Mouse (Mus musculus): ENCODE measurements around the gene Dnah6.

Gene Dnah6

DNA sequence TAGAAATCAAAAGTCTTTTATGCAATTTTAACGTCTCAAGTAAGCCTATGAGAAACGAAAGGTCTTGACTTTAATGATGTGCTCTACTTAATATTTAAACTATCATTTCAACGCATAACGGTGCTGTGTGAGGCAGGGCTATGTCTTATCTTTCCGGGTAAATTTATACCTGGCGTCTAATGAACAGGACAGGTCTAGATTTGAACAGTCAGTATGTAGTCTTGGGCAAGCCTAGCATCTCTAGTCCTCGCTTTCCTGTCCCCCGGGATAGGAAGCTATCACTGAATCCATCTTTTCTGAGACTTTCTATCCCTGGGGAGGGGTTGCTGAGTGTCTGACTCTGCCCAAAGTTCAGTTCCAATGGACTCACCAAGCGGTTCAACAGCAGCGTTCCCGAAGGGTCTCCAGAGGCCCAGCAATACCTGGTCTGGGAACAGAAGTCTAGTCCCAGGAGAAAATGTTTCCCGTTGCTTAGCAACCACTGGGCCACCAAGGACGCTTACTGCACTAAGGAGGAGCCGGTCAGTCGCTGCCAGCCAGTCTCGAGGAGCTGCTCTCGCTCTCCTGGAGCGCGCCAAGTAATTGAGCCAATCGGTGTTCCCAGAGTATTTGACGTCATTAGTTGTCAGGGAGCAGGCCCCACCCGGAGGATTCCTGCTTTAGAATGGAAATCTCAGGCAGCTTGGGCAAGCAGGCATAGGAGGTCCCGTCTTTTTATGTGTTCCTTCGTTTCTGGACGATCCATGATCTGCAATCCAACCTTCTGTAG, at the start of gene Dnah6:
Gene Dnah6 (minus strand): TSS at position 463 of the 769 bp plus-strand sequence.
- DNase-seq (ENCODE audit: low read depth, low spot score) = peak; percentile 94

DNA sequence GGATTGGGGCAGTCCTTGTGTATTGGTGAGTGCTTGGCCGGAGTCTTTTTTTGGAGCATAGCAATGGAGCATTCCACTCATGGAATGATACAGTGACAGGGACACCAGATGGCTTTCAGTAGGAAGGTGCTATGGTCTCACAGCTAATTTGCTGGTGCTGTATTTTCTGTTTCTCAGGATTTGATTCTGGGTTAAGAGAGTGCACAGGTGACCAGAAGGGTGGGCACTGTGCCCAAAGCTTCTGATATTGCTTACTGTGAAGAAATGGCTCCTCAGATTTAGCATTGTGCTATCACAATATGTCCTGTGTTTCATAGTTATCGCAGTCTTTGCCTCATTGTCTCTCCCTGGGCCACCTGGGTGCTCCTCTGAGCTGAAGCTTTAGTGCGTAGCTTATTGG, 47.9 kb upstream of the Dnah6 start:
- DNase-seq (ENCODE audit: low read depth, low spot score) = no peak

DNA sequence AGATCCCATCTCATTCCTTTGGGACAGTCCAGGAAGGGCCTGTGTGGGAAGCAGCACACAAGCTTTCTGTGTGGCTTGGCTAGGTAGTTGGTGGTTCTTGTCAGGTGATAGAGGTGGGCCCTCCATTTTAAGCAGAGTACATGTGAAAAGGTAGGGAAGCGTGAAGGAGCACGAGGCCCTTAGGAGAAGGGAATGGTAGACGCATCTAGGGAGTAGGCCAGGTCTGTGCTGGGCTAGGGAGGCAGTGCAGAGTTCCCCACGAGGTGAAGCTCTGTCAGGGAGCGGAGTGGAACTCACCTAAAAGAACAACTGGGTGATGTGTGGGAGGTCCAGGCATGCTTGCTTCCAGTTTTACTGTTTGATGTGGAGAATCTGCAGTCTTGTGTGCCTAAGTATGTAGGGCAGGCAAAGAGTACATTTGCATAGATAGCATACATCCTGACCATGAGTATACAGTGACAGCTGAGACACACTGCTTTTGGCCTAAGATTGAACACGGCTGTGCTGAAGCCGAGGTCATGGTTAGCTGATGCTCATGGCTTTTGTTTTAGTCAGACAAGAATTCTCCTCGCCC, 46.4 kb upstream of the Dnah6 start:
- DNase-seq (ENCODE audit: low read depth, low spot score) = no peak

DNA sequence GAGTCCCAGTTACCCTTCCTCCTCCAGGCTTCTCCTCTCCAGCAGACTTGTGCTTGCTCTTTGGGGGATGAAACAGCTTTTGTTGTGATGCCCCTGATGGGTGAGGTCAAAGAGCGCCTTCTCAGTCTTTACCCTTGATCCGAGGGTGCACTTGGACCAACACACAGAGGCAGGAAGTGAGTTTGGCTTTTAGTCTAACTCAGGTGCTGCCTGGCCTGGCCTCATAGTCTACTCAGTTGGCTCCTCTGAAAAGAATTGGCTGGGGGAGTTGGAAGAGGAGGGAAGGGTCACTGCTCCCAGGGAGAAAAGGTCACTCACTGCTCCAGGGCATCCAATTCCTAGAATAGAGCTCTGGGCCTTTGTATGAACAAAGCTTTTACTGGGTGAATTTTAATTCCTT, 43.4 kb upstream of the Dnah6 start:
- no peak for DNase-seq (ENCODE audit: low read depth, low spot score)

DNA sequence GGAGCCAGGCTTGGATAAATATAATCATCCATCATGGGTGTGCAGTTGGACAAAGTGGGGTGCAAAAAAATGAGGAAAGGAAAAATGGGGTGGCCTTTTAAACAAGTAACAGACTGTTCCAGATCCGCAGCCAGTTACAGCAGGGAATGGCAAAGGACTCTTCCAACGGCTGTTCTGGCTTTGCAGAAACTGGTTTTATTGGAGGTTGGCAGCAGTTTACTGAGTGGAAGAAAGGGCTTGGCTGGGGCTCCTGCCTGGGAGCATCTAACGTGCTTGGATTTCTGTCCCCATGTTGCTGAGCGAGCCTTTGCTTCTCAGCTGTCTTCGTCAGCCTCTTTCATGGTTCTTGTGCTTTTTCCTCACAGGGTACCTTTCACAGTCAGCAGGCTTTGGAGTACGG, 38.7 kb upstream of the Dnah6 start:
- DNase-seq (ENCODE audit: low read depth, low spot score) = no peak

DNA sequence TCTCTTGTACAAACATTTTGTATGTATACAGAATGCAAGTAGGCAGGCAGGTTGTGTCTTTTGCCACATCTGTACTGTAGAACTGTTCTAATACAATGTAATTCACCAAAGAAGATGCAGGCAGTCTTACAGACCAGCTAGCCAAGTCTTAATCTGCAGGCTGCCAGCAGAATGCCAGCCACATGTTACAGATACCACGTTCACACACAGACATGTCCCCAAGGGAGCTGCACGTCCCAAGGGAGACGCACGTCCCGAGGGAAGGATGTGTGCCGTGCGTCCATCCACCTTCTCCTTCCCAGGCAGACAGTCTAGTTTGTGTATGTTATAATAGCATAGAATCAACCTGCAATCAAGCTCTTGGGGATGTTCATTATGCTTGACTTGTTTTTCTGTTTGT, 35.6 kb upstream of the Dnah6 start:
- no peak for DNase-seq (ENCODE audit: low read depth, low spot score)

DNA sequence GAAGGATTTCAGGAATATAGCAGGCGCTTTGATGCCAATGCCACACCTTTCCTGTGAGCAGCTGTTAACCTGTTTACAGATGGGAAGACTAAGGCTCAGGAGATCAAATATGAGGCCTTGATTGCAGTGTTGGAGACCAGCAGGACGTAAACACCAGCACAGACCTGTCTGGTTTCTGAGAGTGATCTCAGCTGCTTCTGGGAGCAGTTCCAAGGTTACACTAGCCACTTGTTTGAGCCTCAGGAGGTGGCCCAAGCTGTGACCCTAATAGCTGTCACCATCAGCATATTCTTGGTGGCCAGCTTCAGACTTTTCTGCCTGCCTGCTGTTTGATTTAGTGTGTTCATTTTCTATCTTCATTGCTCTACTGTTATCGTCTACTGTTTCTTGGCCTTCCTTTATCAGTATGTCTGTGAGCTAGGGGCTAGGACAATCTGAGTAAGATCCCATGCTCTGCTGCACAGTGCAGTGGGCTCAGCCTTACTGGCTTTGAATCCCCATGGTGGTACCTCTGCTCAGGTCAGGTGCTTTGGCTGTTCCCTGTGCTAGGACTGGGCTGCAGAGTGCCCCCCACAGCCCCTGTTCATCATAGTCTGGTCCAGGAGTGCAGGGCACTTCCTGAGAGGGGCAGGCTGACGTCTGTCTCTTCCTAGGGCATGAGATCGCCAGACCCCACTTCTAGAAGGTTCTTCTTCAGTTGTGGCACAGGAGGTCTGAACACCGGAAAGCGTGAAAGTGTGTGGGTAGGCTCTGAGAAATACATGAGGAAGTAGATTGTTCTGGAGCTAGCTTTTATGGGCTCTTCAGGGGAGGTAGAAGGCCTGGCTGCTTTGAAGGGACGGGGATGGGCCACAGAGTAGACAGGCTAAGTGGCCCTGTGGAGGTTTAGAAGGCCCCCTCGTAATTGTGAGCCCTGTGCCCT, 33.1 kb upstream of the Dnah6 start:
- DNase-seq (ENCODE audit: low read depth, low spot score) = no peak

DNA sequence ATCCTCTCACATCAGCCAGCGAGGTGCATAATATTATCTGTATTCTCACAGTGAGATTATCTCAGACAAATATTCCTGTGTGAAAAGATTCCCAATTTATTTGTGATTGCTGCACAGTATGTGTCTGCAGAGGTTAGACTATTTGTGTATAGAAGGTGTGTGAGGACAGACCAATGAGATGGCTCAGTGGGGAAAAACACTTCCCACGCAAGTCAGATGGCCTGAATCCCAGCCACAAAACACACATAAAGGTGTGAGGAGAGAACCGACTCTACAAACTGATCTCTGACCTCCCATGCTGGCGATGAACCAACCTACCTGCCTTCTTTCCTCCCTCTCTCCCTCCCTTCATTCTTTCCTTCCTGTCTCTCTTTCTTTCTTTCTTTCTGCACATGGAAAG, 32.1 kb upstream of the Dnah6 start:
- no peak for DNase-seq (ENCODE audit: low read depth, low spot score)

DNA sequence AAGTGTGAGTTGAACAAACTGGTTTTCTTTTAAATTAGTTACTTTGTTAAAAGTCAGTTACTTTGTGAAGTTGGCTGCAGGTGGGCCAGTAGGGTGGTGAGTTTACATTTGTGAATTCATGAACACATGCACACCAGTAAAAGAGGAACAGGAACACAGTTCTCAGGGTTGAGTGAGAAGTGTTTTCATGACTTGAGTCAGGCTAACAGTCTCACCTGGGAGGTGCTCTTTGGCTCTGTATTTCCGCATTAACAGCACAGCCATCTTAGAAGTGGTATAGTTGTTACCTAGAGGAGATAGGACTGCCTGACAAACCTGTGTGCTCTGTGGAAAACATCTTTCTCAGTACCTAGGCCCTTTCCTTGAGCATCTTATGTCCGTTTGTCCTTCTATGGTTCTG, 31.6 kb upstream of the Dnah6 start:
- no peak for DNase-seq (ENCODE audit: low read depth, low spot score)

DNA sequence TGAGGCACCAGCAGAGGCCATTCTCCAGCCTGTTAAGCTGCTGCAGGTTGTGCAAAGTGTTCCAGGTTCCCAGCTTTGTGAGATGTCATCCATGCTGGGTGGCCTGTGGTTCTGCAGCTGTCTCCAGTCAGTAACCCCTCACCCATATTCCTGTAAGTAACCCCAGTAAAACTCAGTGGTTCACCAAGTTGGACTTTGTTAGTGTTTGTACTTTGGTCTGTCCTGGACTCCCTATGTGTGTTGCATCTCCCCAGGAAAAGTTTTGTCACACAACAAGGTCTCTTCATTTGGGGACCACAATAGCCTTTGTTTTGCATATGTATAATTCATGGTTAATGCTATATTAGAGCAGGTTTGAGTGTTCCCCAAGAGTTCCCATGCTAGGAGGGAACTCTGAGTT, 30.9 kb upstream of the Dnah6 start:
- no peak for DNase-seq (ENCODE audit: low read depth, low spot score)

DNA sequence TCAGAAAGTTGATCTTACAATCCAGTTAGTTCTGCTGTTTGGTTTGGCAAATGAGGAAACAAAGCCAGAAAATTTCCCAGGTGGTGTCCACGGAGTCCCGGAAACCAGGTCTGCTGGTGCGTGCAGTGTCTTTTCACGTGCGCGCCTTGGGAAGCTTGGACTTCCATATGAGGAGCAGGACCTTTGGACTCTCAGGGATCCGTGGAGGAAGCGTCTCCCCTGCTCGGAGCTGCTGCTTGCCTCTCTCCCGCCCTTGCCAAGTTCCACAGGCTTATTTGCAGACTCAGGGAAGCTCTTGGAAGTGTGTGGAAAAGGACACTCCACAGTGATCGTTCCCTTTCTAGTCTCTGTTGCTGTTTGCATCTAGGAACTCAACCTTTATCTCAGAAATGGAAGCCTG, 29.9 kb upstream of the Dnah6 start:
- DNase-seq (ENCODE audit: low read depth, low spot score) = no peak

DNA sequence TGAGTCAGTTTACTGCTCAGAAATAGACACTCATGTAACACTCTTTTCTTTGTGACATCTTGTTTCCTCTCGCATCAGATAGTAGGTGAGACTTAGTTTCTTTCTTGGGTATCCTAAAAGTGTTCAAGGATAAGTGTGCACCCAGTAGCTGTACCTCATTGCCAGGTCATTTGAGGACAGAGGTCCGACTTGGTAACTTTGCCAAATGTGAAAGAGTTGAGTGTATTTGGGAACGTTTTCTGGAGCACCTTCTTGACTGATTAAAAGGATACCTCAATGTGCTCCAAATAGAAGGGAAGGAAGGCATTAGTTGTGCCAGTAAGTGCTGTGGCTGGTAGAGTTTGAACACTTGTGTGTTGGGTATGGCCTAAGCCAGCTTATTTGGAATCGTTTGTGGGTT, 28.4 kb upstream of the Dnah6 start:
- DNase-seq (ENCODE audit: low read depth, low spot score) = no peak

DNA sequence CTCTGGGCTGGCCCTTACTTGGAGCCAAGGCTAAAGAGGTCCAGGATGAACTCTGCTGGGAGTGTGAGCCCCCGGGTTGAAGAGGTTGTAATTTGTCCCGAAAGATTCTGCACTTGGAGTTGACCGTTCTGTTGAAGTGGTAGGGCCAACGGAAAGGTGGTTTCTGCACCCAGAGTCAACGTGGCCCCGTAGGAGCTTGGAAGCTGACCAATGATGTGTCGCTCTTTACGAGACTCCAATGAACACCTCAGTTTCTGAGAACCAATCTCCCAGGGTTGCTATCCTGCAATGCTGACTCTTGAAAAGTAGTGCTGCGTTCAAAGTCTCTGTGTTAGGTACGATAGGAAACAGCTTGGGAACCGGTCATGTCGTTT, 27.6 kb upstream of the Dnah6 start:
- DNase-seq (ENCODE audit: low read depth, low spot score) = peak; percentile 11

DNA sequence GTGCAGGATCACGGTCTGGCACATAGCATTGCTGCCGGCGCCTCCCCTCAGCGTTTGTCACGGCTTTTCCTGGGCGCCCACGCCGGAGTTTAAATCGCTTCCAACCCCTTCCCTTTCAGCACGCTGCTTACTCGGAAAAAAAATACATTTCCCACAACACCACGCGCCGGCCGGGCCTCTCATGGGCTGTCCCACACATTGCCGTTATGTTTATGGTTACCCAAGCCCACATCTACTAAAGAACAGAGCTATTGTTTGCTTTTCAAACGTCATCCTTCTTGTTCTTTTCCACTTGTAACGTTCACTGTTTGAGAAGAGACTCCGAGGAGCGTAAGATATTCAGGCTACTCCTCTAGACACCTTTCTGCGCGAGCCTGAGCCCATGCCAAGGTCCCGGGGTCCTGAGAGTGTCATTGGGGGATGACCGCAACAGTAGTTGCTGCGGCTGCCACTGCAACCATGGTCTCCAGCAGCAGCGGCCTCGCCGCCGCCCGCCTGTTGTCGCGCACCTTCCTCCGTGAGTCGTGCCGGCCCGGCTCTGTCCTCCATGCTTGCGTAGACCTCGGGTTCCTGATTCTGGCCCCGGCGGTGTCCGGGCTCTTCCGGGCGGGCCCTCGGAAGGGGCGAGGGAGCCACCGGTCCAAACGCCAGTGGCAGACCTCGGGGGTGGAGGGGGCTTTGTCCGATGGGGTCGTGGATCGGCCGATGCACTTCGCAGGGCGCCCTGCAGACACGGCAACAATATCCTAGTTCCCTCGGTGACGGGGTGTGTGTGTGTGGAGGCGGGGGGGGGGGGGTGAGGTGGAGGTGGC, 27.0 kb upstream of the Dnah6 start, which contains the start of gene Suclg1:
Gene Suclg1 (plus strand): TSS at position 146 of the 812 bp plus-strand sequence.
- peak; percentile 87 for DNase-seq (ENCODE audit: low read depth, low spot score)

DNA sequence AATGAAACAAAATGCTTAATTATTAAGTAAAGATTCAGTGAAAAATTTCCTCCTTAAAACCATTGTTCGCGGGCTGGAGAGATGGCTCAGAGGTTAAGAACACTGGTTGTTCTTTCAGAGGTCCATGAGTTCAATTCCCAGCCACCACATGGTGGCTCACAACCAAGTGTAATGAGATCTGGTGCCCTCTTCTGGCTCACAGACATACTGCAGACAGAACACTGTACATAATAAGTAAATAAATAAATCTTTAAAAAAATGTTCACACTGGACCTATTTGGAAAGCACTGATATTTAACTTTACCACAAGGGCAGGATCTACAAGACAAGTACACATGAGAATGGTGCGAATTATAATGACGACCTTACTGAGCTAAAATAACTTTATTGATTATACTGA, 26.0 kb upstream of the Dnah6 start:
- peak; percentile 60 for DNase-seq (ENCODE audit: low read depth, low spot score)

DNA sequence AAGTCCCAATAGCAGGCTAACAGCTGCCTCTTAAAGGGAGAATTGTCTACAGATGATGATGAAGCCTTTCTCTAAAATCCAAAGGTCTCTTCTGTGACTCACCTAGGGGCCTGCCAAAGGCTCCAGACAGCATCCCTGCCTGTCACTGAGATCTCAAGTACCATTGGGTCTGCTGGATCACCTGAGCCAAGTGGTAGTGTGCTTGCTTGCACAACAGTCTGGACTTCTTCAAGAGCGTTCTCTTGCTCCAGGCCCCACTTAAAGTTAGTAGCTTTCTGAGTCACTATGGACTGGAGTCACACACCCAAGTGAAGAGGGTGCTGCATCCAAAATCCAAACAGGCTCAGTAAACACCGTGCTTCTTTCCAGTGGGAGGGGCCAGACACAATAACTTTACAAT, 25.4 kb upstream of the Dnah6 start:
- no peak for DNase-seq (ENCODE audit: low read depth, low spot score)

DNA sequence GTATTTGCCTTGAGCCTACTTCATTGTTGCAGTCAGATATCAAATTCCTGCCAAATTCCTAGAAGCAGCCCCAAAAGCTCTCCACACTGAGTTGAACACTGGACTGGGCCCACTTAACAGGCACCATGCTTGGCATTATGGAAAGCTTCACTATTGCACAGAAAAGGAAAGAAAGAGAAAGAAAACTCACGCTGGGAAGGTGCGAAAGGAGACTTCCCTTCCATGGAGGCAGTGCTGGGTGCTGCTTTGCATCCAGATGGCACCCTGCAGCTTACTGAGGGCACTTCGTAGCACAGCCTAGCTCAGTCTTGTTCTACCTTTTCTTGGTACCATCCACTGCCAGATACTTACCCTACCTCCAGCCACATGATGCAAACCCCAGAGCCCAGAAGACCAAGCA, 14.2 kb upstream of the Dnah6 start:
- no peak for DNase-seq (ENCODE audit: low read depth, low spot score)

DNA sequence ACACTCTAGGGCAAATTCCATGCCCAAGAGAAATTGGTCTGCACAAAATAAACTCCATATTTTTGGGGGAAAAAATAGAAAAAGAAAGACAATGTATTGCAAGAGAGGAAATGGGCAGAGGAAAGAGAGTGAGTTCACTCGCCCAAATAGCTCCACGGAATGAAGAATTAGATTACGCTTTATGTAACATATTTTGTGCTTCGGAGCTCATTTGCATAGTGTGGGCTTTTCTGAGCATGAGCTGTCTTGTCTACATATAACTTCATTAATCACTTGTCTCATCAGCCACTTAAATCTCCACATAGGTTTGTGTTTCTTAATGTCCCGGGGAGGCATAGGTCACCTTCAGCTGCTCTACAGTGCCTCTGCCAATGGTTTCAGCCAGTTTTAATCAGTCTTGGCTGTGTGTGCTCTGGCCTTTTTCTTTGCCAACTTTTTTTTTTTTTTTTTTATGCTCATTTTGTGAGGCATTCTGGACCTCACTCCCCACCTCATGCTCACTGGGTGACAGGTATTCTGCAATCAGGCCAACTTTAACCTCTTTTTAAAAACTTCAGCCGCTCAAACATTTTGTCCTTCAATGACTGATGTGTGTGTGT, 12.9 kb upstream of the Dnah6 start:
- DNase-seq (ENCODE audit: low read depth, low spot score) = no peak

DNA sequence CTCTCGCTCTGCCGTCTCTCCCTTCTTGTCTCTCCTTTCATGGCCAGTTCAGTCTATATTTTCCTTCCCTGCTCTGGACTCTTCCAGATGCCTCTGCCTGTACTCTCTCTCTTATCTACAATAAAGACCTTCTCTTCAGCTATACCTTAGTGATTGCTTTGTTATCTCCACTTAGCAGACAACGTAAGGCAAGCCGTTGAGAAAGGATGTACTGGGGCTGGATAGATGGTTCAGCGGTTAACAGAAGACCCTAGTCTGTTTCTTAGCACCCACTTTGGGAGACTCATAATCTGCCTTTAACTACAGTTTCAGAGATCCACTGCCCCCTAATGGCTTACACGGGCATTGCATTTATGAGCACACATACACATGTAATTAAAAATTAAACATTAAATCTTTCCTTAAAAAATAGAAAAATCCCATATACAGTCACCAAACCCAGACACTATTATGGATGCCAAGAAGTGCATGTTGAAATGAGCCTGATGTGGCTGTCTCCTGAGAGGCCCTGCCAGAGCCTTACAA, 11.8 kb upstream of the Dnah6 start:
- DNase-seq (ENCODE audit: low read depth, low spot score) = peak; percentile 19

DNA sequence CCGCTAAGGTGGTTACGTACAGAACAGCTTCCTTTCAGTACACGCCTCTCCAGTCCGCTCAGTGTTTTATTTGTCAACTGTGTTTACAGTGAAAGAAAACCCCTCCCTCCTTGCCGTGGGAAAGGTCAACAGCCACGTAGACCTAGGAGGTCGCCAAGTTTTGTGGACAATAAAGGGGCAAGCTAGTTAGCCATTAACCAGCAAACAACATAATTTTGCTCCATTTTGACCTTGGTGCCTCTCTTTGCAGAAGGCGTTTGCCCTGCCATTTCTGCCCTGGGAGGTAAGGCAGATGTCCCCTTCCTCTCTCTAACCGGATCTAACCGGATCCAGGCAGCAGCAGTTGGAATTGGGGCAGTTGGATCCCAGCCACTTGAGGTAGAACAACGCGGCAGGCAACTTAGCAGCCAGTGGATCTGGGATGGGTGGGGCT, 10.7 kb upstream of the Dnah6 start:
- no peak for DNase-seq (ENCODE audit: low read depth, low spot score)

DNA sequence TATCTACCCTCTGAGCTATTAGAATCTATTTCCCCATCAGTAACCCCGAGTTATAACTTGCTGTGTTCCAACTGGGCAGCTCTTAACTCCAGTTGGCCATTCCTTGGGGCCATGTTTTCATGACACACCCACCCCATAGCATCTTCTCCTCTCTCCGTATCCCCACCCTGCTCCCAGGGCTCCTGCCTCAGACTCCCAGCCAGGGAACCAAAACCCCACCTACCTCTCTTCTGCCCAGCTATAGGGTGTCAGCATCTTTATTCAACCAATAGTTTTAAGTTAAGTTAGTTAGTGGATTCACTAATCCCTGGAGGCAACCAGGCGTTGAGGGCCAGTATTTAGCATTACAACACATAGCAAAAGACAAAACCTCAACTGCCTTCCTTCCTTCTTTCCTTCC, 7.4 kb upstream of the Dnah6 start:
- DNase-seq (ENCODE audit: low read depth, low spot score) = no peak

All from mesoderm, embryonic 11.5 days (tissue).